Mouse (Mus musculus) olfactory bulb, adult 2 months (tissue): Measurements from ENCODE around the gene Hyal3.

Experiments used
- CTCF ChIP-seq: fragments of 200-500 bp; IDR thresholded peaks from 2 replicates; pipeline ENCODE4 v1.5.1; 2012; ENCODE audit warnings: low read depth, mild to moderate bottlenecking, low read length, moderate library complexity; ENCODE audit not compliant: insufficient read depth
- POLR2A ChIP-seq: fragments of 200-500 bp; IDR thresholded peaks from 2 replicates; pipeline ENCODE4 v1.6.1; 2012; ENCODE audit warnings: mild to moderate bottlenecking, low read depth, low read length, moderate library complexity; ENCODE audit not compliant: insufficient read depth

- TF ChIP-seq POLR2A (no peak), CTCF (no peak)
These were observed 13.8 kb upstream of the Hyal3 start for GRCm38 (mm10) chr9:107566855-107567254.
